Mouse (Mus musculus) liver, embryonic 13.5 days (tissue): ENCODE measurements around the gene Ube2h. TPM values are rescaled to one million over a fixed set of nuclear protein-coding genes. Genes with fewer than 3 reads are reported as not detected.

Source experiments
- ATAC-seq: fragments of 200-750 bp; cut with Nextera tagmentation; 2 replicates; pipeline ENCODE4 v1.8.0; 2017; ENCODE audit warnings: low read depth, mild to moderate bottlenecking, moderate number of reproducible peaks, moderate library complexity
- DNase-seq: peaks from one replicate; pipeline ENCODE4 v3.0.0; 2022
- H3K27ac ChIP-seq: fragments of 300-500 bp; sonication (generic); 2 replicates; pipeline ENCODE4 v1.5.1; 2015; ENCODE audit warnings: moderate library complexity, mild to moderate bottlenecking, inconsistent platforms
- H3K27me3 ChIP-seq: fragments of 300-500 bp; sonication (generic); 2 replicates; pipeline ENCODE4 v1.6.1; 2015; ENCODE audit warnings: mild to moderate bottlenecking, inconsistent platforms
- H3K36me3 ChIP-seq: fragments of 300-500 bp; sonication (generic); 2 replicates; pipeline ENCODE4 v1.6.1; 2015; ENCODE audit warnings: mild to moderate bottlenecking, inconsistent platforms
- H3K4me1 ChIP-seq: fragments of 300-500 bp; sonication (generic); replicated peaks from 2 replicates; pipeline ENCODE4 v1.6.1; 2015; ENCODE audit warnings: inconsistent platforms
- H3K4me2 ChIP-seq: fragments of 300-500 bp; sonication (generic); 2 replicates; pipeline ENCODE4 v1.6.1; 2015; ENCODE audit warnings: inconsistent platforms, mild to moderate bottlenecking, moderate library complexity
- H3K4me3 ChIP-seq: fragments of 300-500 bp; sonication (generic); replicated peaks from 2 replicates; pipeline ENCODE4 v1.5.1; 2015; ENCODE audit warnings: mild to moderate bottlenecking, inconsistent platforms
- H3K9ac ChIP-seq: fragments of 300-500 bp; sonication (generic); 2 replicates; pipeline ENCODE4 v1.6.1; 2015; ENCODE audit warnings: mild to moderate bottlenecking, inconsistent platforms
- H3K9me3 ChIP-seq: fragments of 300-500 bp; sonication (generic); replicated peaks from 2 replicates; pipeline ENCODE4 v1.6.1; 2016; ENCODE audit warnings: inconsistent platforms
- WGBS: fragments of 180-500 bp; shearing (Covaris S2); methylation state at CpG from one replicate; pipeline ENCODE4 v1.1.7; 2015; ENCODE audit not compliant: insufficient replicate concordance; 5-methylcytosine and 5-hydroxymethylcytosine counted together
- polyA plus RNA-seq: library from polyadenylated mRNA; unstranded; fragments of >200 nt; fragmentation: Nextera tagmentation; extraction: Ambion mirVana; gene quantifications from 2 replicates; pipeline ENCODE4 v1.2.1, GENCODE M21; 2015

Gene Ube2h
- polyA plus RNA-seq, 1 experiment from 2014 or later: 25.4 TPM

DNA sequence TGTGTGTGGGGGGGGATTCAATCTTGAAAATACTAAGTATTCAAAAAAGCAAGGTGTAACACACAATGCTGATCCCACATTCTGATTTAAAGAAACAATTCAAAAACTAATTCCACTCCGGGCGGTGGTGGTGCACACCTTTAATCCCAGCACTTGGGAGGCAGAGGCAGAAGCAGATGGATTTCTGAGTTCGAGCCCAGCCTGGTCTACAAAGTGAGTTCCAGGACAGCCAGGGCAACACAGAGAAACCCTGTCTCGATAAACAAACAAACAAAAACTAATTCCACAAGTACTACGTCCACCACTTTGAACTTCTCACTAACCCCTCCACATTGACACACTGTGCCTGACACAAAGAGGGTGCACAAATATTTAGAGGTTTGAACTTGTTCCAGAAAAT lies 4.7 kb downstream of the Ube2h start:
- no peaks in the 10 kb centered on the region for H3K9me3 ChIP-seq
- peaks cover 34% of the 10 kb centered on the region for H3K36me3 ChIP-seq
- WGBS: 79% methylated on average over 5 of the region's 5 CpGs
- no peak overlapping the region; the same call in 1 of the 2 replicates for H3K9ac ChIP-seq
- no peaks in the 10 kb centered on the region for H3K27me3 ChIP-seq
- H3K4me3 ChIP-seq: peak overlapping the region; percentile 78; the same call in 1 of the 2 replicates
- peaks cover 48% of the 10 kb centered on the region for H3K4me1 ChIP-seq
- no peak for DNase-seq
- ATAC-seq: no peak
- H3K27ac ChIP-seq: peak overlapping the region; percentile 81
- peak overlapping the region; percentile 87 for H3K4me2 ChIP-seq

DNA sequence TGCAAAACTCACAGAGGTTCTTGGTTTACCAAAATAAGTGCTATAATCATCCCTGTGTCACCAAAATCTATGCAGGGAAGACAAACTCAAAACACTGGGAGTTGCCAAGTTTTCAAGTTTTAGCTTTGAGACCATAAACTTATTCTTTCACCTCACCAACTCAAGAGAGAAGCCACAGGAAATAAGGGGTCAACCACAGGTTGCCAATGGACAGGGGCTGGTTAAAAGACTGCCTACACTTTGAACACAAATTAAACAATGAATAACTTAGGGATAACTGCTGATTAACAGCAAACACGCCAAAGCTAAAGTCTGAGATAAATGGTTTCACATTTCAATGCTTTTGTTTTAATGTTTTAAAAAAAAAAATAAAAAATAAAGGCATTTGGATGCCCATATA lies 5.2 kb downstream of the Ube2h start:
- Histone ChIP-seq H3K36me3 (peaks cover 34% of the 10 kb centered on the region), H3K27ac (0 out of 2 replicates have a peak overlapping the region, but pooled peaks have one; percentile 50), H3K9me3 (no peaks in the 10 kb centered on the region), H3K4me3 (no peak overlapping the region), H3K4me1 (peaks cover 46% of the 10 kb centered on the region), H3K9ac (no peak overlapping the region), H3K4me2 (no peak overlapping the region), H3K27me3 (no peaks in the 10 kb centered on the region)
- no peak for DNase-seq
- whole genome bisulfite sequencing: 54% methylated on average over 1 of the region's 1 CpGs
- no peak for ATAC-seq

DNA sequence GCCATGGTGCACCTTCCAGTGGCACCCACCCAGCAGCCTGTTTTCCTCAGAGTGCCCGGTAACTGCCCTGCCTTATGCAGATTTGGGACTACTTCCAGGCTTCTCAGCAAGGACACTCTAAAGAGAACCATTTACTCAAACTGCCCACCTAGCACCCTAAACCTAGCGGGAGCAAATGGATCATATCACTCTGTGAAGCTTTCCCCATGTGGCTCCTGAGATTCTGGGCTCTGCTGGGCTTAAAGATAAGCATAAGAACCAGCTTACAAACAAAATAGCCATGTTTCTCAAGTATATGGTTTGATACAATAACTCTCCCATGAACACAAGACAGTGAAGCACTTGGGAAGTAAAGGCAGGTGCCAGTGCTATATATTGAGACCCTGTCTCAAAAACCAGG lies 11.8 kb downstream of the Ube2h start:
- ATAC-seq (peak; percentile 49; the same call in 1 of the 2 replicates), DNase-seq (no peak)
- Histone ChIP-seq H3K36me3 (peaks cover 57% of the 10 kb centered on the region), H3K4me1 (peaks cover 19% of the 10 kb centered on the region), H3K27ac (peak overlapping the region; percentile 25; the same call in 1 of the 2 replicates), H3K4me2 (no peak overlapping the region), H3K4me3 (no peak overlapping the region), H3K9ac (no peak overlapping the region), H3K27me3 (no peaks in the 10 kb centered on the region), H3K9me3 (no peaks in the 10 kb centered on the region)
- 49% methylated on average over 2 of the region's 2 CpGs for WGBS

DNA sequence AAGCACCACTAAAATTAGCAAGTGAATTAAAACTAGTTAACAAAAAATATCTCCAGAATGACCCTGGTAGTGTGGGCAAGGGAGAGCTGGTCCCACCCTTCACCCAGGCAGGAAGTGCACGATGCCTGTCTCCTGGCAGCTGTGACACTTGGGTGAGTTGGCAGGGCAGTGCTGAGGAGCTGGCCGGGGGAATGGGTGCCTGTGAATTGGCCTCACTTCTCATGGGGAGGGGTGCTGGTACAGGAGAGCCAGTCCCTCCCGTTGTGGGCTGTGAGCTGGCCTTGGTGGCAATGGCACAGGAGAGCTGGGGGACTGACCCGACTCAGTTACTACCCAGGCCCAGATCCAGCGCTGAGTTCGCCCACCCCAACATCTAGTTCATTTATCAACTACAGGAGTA lies 16.4 kb downstream of the Ube2h start:
- DNase-seq (no peak), ATAC-seq (no peak)
- peaks cover 41% of the 10 kb centered on the region for H3K4me1 ChIP-seq
- no peak overlapping the region for H3K4me3 ChIP-seq
- 78% methylated on average over 6 of the region's 6 CpGs for WGBS
- no peak overlapping the region for H3K27ac ChIP-seq
- H3K27me3 ChIP-seq: no peaks in the 10 kb centered on the region
- peaks cover 54% of the 10 kb centered on the region for H3K36me3 ChIP-seq
- no peaks in the 10 kb centered on the region for H3K9me3 ChIP-seq
- H3K4me2 ChIP-seq: no peak overlapping the region
- H3K9ac ChIP-seq: no peak overlapping the region

DNA sequence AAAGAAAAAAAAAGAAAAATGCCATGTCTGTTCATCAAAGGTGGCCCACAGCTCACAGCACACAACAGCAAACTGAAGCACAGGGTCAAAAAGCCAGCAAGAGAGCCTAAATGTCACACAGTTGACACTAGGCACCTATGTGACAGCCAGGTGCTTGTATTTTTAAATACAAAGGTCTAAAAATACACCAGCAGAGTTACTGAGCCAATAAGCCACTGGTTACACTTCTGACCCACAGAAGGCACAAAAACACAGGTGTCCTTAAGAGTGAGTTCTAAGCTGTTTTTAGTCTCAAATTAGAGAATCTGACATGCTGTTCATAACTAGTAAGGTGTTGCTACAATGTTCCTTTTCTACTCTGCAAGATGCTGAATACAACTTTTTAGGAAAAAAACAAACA lies 17.7 kb downstream of the Ube2h start:
- DNase-seq (no peak), ATAC-seq (no peak)
- Histone ChIP-seq H3K36me3 (peaks cover 50% of the 10 kb centered on the region), H3K4me1 (peaks cover 30% of the 10 kb centered on the region), H3K27me3 (no peaks in the 10 kb centered on the region), H3K27ac (no peak overlapping the region), H3K9me3 (no peaks in the 10 kb centered on the region), H3K4me2 (no peak overlapping the region), H3K4me3 (no peak overlapping the region), H3K9ac (no peak overlapping the region)

DNA sequence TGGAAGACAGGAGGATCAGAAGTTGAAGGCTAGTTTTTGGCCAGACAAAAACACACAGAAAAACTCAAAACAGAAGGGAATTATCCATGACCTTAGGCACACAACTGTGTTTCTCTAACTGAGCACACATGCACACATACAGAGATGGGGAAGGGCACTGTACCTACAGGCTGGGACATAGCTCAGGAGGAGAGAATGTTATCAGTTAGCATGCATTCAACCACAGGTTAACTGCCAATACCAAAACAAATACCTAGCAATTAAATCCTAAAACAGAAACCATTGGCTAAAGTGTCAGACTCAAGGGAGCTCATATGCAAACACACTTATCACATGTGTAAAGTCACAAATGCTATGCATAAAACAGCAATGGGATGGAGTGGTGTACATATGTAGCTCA lies 20.2 kb downstream of the Ube2h start:
- peak overlapping the region; percentile 12; the same call in 1 of the 2 replicates for H3K27ac ChIP-seq
- ATAC-seq: 0 out of 2 replicates have a peak, but pooled peaks have one; percentile 45
- no peak overlapping the region for H3K9ac ChIP-seq
- H3K4me2 ChIP-seq: no peak overlapping the region
- no peak overlapping the region for H3K4me3 ChIP-seq
- peaks cover 25% of the 10 kb centered on the region for H3K4me1 ChIP-seq
- DNase-seq: no peak
- H3K27me3 ChIP-seq: no peaks in the 10 kb centered on the region
- no peaks in the 10 kb centered on the region for H3K9me3 ChIP-seq
- peaks cover 61% of the 10 kb centered on the region for H3K36me3 ChIP-seq

DNA sequence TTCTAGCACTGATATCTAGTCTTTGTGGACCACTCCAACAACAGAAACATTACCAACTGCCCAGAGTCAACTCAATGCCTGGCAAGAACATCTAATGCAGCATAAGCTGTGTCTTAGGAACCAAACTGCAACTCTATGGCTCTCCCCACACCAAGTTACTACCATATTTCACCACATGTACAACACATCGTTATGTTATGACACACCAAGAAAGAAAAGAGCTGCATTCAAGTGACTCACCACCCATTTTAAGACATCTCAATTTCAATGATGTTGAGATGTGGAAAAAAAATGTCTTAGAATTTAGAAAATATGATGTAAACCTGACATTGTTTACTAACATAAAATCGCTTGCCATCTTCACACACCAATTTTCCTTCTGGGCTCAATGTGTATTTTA lies 22.0 kb downstream of the Ube2h start:
- no peak overlapping the region for H3K4me3 ChIP-seq
- ATAC-seq: no peak
- no peaks in the 10 kb centered on the region for H3K9me3 ChIP-seq
- H3K9ac ChIP-seq: no peak overlapping the region
- 83% methylated on average over 2 of the region's 2 CpGs for WGBS
- no peak overlapping the region for H3K27ac ChIP-seq
- peaks cover 66% of the 10 kb centered on the region for H3K36me3 ChIP-seq
- no peak overlapping the region for H3K4me2 ChIP-seq
- H3K4me1 ChIP-seq: peaks cover 25% of the 10 kb centered on the region
- no peak for DNase-seq
- no peaks in the 10 kb centered on the region for H3K27me3 ChIP-seq

DNA sequence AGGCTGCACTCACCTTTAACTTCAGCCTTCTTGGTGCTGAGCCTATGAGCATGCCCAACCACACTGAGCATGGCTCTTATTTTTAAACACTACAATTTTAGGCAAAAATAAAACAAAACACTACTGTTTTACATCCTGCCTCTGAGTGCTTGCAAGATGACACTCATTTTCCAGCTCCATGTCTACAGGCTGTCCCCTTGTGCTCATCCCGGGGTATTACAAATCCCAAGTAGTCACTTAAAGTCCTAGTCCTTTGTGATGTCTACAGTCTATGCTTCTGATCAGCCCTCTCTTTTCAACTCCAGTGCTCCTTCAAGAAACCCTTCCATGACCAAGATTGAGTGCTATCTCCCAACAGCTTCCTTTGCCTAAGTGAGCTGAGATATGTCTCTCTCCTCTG lies 26.0 kb downstream of the Ube2h start:
- H3K4me1 ChIP-seq: peaks cover 36% of the 10 kb centered on the region

DNA sequence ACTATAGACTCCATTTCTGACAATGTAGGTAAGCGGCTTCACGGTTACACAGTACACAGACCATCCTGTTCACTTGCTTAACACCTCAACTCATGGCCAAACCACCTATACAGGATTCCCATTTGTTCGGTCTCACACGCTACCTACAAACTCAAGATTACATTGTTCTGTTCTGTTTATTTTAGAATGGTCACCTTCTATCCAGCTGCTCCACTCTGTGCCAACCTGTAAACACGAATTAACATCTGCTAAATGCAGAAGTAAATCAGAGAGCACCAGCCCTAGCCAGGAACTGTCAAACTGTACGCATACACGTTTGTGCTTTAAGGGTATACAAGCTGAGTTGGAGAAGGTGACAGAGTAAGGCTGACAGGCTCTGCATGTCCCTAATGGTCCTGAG lies 27.5 kb downstream of the Ube2h start:
- Histone ChIP-seq H3K27me3 (no peaks in the 10 kb centered on the region), H3K4me2 (no peak overlapping the region), H3K9ac (no peak overlapping the region), H3K4me1 (peaks cover 41% of the 10 kb centered on the region), H3K27ac (0 out of 2 replicates have a peak overlapping the region, but pooled peaks have one; percentile 63), H3K36me3 (peaks cover 62% of the 10 kb centered on the region), H3K4me3 (no peak overlapping the region), H3K9me3 (no peaks in the 10 kb centered on the region)
- DNase-seq (no peak), ATAC-seq (no peak)
- 80% methylated on average over 7 of the region's 7 CpGs for WGBS

More for the DNA sequence above, 26.0 kb downstream of the Ube2h start:
- Histone ChIP-seq H3K27me3 (no peaks in the 10 kb centered on the region), H3K27ac (no peak overlapping the region), H3K4me3 (no peak overlapping the region), H3K9ac (no peak overlapping the region), H3K4me2 (no peak overlapping the region), H3K9me3 (no peaks in the 10 kb centered on the region), H3K36me3 (peaks cover 64% of the 10 kb centered on the region)
- WGBS: 80% methylated on average over 1 of the region's 1 CpGs
- ATAC-seq: no peak
- DNase-seq: no peak

DNA sequence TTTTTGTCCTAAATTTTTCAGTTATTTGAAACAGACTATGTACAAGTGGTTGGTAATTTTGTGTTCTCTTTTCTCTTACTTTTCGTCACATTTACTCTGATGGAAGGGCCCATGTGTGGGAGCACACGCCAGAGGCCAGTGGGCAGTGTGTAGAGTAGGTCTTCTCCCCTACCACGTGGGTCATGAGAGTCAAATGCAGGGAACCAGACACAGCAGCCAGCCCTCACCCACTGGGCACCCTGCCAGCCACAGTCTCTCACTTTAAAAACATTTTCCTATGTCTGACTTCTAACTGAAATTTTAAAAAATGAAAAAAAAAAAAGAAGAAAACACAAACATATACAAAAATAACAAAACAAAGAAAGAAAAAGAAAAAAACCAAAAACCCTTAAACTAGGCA lies 28.0 kb downstream of the Ube2h start:
- ATAC-seq: no peak

DNA sequence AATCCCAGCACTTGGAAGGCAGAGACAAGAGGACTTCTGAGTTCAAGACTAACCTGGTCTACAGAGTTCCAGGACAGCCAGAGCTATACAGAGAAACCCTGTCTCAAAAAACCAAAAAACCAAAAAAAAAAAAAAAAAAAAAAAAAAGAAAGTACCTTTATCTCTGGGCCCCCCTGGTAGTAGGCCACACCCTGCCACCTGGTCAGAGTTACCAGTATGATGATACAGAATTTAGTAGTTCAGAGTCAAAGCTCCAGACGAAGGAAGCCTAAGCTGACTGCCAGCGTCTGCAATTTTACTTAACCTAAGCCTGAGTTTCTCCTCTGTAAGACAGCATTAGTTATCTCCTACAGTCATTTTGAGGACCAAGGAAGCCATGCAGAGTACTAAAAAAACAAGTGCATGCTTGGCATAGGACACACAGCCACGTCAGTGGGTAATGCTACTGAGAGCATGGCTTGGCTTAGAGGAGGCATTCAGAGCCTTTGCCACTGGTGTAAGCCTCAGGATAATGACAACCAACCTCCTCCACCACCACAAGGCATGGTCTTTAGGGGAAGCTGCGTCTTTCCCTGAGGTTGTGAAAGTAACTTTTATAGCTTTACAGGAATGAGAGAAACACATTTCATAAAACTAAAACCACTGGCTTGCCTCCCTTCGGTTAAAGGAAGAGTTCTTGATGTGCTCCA lies 29.0 kb downstream of the Ube2h start:
- peak overlapping the region; percentile 51 for H3K4me2 ChIP-seq
- peak overlapping the region; percentile 54 for H3K9ac ChIP-seq
- H3K36me3 ChIP-seq: peaks cover 60% of the 10 kb centered on the region
- ATAC-seq (peak; percentile 82), DNase-seq (peak; percentile 44)
- H3K27ac ChIP-seq: peak overlapping the region; percentile 63
- no peaks in the 10 kb centered on the region for H3K9me3 ChIP-seq
- WGBS: 50% methylated on average over 5 of the region's 5 CpGs
- peak overlapping the region; percentile 14; the same call in 1 of the 2 replicates for H3K4me3 ChIP-seq
- peaks cover 41% of the 10 kb centered on the region for H3K4me1 ChIP-seq
- H3K27me3 ChIP-seq: no peaks in the 10 kb centered on the region

More for the DNA sequence above, 28.0 kb downstream of the Ube2h start:
- Histone ChIP-seq H3K9me3 (no peaks in the 10 kb centered on the region), H3K27ac (0 out of 2 replicates have a peak overlapping the region, but pooled peaks have one; percentile 63), H3K4me2 (no peak overlapping the region), H3K36me3 (peaks cover 61% of the 10 kb centered on the region), H3K9ac (no peak overlapping the region; the same call in 1 of the 2 replicates), H3K27me3 (no peaks in the 10 kb centered on the region), H3K4me3 (no peak overlapping the region), H3K4me1 (peaks cover 41% of the 10 kb centered on the region)
- no peak for DNase-seq
- 67% methylated on average over 3 of the region's 3 CpGs for WGBS

DNA sequence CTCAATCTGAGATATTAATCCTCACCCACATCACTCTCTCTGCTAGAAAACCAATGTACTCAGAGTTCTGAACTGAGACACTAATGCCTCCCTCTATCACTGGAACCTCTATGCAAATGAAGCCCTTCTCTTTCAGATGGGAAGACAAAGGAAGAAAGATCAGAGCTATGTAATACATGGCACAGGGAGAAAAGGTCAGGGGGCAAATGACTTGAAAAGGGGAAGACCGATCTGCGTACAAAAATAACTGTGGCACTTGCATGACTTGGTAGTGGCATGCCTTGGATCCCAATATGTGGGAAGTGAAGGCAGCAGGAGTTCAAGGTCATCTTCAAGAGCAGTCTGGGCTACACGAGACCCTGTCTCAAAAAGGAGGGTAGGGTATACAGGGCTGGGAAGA lies 31.4 kb downstream of the Ube2h start:
- ATAC-seq (no peak), DNase-seq (no peak)
- H3K9me3 ChIP-seq: no peaks in the 10 kb centered on the region
- no peak overlapping the region for H3K4me3 ChIP-seq
- H3K27me3 ChIP-seq: no peaks in the 10 kb centered on the region
- H3K4me2 ChIP-seq: no peak overlapping the region
- no peak overlapping the region for H3K9ac ChIP-seq
- peaks cover 41% of the 10 kb centered on the region for H3K4me1 ChIP-seq
- H3K36me3 ChIP-seq: peaks cover 56% of the 10 kb centered on the region
- H3K27ac ChIP-seq: no peak overlapping the region
- 72% methylated on average over 3 of the region's 3 CpGs for WGBS
